Mouse (Mus musculus): ENCODE measurements at regions not wholly inside any gene's neighbourhood (a gene's known extent, or its start where the extent isn't known, plus 50 kb on each side); places are given as distances from the start of the nearest gene placed in this dataset.

DNA sequence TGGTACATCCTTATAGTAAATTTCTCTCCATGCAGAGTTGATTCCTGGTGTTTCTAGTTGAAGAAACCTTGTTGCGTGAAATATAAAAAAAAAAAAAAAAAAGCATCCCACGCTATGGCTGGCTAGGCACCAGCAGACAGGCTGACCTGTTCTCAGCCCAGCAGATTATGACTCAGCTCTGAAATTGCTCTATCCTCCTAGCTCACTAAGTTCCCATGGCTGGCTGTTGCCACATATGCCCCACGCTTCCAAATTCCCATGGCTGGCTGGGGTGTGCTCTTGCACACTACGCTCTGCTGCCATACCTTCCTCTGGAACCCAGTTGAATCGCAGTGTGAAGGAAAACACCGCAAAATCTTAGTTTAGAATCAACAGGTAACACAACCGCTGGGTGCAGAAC lies 270.1 kb downstream of the Mid1ip1 start:
- no peak for DNase-seq

DNA sequence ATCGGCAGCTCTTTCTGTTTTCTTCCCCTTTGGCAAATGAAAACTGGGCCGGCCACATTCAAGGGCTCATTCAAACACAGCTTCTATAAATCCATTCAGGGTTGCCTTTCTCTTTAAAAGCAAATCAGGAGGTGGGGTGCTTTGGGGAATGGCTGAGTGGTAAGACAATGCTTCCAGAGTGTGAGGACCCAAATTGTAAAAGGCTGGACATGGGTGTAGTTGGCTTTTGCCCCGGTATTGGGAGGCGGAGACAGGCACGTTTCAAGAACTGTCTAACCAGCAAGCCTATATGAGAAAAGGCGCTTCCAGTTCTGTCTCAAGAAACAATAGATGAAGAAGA lies 277.0 kb downstream of the Mid1ip1 start:
- DNase-seq, result no peak

DNA sequence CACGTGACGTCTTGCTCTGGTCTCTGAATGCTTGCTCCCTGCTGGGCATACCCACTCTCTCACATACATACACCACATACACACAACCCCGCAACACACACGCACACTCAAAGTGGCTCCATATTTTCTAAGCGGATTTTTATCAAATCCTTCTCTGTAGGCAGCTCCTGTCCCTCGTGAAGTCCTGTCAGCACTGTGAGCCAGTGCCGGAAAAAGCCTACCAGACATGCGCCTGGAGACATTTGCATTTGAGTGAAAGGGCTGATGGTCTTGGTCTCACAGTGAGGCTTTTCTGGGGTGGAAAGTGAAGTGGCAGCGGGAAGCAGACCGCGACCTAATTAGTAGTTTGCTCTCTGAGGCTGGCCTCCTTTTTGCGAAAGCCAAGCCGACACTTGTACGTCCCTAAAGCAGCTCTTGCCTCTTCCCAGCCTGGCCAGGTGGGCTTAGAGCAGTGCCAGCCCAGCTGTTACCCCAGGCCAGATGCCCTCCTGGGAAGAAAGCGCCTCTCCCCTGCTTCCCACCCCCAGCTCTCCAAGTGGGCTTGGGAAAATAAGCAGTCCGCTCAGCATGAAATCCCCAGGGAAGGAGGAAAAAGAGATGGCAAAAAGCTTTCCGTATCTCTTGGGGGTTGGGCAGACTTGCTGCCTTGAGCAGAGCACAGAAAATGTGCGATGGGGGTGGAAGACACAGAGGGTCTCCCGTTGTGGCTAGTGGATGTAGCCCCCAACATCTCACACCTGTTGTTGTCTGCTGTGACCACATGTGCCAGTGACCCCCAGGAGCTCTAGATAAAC lies 277.6 kb downstream of the Mid1ip1 start:
- DNase-seq, result no peak

DNA sequence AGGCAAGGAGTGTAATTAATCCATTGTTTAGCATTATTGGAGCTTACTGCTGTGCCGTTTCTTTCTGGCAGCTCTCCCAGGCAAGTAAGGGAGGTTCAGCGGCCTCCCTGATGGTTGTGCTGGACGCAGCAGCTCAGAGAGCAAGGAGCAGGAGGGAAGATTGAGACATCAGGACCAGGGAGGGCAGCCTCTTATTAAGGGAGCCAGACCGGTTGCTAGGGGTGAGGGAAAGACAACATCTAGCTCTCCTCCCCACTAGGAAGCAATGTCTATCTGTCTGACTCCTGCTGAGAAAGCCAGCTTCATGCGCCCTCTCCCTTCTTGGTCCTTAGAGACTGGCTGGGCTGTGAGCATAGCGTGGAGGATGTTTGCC lies 278.2 kb downstream of the Mid1ip1 start:
- DNase-seq, result no peak

DNA sequence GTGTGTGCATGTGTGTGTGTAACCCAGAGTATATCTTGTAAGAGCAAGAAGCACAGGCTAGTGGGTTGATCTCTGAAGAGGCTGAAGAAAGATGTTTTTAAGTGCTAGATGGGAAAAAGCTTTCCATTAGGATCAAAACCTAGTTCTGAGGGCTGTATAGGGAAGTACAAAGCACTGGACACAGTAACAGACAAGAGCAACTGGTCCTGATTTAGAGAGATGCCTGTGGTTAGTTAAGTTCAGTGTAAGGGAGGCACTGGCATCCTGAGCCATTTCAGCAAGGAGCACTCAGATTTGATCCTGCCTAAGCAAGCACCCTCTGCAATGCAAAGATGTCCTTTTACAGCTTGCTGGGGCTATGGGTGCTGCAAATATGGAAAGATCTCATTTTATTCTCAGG lies 280.1 kb downstream of the Mid1ip1 start:
- no peak for DNase-seq

DNA sequence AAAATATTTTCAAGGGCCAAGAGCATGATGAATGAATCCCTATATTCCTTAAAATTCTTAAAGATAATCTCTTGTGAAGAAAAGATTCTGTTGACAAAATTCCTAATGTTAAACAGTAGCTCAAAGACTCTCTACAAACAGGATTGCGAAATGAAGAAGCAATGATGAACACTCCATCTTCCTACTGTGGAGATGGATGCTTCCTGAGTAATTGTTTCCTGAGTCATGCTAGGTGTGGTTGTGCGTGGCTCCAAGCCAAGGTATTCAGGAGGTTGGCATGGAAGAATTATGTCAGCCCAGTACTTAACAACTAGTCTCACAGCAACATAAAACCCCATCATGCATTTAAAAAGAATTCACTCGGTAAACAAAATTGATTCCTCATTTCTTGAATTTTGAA lies 286.4 kb downstream of the Mid1ip1 start:
- DNase-seq, result no peak

DNA sequence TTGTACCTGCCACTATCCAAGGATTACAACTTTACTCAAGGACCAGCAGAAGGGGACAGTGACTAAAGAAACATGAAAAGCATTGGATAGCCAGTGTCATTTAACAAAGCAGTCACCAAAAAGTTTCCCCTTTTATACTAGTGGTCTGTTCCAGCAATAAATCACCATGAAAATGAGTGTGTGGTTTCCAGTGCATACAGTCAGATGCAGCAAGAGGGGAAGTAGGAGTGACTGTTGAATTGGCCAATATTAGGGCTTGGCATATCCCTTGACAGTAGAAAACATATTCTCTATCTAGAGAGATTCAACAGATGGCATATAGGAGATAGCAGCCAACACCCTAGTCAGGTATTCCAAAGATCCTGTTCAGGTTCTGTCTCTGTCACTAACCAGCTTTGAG lies 259.8 kb upstream of the H2al1a start:
- DNase-seq, result no peak

DNA sequence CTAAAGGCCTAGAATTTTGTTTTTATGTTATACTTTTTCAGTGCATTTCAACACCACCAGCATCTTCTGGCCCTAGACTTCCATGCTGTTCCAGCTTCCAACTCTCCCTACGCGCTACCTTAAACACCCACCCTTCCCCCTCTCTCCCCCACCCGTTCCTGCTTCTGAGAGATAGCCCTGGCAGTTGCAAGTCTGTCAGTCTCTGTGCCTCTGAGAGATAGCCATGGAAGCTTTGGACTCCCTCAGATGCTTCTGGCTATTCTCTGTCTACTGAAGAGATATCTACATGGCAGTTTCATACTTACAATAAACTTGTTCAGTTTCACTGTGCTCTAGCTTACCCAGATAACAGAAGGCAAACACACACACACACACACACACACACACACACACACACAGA lies 252.3 kb upstream of the H2al1a start:
- no peak for DNase-seq

DNA sequence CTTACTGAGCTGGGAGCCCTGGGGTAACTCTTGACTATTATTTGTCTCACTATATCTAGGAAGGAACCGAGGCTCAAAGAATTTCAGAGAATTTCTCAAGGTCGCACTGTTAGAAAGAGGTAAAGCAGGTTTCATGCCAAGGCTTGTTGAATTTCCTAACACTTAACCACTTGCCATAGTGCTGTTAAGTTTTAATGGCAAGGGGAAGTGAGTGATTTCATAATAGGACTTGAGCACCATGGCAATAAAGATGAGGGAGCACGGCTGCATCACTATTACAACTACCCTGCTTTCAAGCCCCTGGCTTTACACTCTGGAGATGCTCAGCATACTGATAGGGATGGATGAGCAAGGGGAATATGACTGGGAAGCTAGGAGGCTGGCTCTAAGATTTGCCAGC lies 216.9 kb upstream of the H2al1a start:
- DNase-seq, result no peak

DNA sequence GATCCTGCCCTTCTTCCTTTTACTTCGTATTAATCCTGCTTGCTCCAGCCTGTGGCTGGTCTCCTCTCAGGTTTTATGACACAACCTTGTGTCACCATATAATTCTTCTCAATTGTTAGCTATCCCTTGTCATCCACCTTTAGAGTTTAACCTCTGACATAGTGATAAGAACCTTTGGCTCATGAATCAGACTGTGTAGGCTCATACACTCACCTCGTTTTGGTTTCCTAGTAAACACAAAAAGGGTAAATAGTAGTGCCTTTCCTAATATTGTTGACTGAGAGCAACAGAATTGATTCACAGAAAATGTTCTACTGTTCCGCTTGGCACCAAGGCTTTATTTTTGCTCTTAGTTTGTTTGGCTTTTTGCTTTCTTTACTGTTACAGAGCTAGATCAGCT lies 216.2 kb upstream of the H2al1a start:
- no peak for DNase-seq

DNA sequence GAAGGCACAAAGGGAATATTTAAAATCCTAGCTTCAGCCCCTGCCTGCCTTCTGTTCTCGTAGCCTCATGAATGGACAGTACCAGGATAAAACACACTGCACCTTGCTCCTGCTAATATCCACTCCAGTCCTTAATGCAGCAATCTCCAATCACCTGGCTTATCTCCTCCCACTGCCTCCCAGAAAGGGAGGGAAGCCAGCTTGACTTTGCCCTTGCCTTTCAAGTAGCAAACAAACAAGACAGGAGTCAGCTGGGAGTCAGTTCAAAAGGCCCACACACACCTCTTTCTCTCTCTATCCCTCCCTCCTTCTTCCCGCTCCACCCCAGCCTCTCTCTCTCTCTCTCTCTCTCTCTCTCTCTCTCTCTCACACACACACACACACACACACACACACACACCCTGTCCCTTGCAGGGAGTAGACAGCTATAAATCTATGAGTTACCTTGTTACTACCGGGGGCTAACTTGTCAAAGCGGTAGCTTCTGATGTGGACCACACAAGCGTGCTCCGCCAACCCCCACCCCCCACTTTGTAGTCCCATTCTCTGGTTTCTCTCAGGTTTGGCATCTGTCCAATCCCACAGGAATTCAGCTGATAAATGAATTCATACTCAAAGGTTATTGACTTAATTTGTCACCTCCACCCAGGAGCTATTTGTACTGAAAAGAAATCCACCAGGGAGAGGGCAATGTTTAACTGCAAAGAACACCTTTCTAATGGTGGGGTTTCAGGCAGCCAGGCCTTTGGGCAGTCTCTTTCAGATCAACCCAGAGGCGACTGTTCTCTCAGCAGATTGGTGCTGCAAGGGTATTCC lies 212.6 kb upstream of the H2al1a start:
- no peak for DNase-seq

DNA sequence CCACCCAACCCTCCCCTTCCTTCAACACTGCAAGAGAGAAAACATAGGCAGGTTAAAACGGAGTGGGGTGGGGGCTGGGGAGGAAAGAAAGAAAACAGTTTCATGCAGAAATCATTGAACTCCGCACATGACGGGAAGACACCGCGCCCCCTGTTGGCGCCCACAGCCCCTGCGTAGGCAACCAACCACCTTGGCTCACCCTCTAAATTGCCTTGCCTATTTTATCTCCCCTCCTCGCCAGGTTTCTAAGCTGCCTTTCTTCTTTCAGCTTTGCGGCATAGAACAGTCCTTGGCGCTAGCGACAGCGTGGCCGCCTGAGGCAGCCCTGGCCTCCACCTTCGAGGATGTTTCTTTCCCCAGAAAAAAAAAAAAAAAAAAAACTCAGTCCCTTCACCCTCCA lies 211.1 kb upstream of the H2al1a start:
- DNase-seq, result peak; percentile 49

DNA sequence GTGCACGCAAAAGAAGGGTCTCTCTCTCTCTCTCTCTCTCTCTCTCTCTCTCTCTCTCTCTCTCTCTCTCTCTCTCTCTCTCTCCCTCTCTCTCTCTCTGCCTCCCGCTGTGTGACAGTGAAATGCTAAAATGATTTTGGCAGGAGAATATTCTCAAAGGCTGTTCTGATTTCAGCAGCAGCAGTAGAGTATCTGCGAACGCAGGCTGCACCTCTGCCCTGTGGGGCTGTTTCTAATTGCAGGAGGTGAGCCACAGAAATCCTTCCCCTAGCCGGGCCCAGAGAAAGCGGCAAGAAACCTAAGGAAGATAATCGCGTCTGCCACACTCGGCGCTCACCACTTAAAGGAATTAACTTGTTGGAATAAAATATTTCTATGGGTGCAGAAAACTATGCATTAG lies 210.6 kb upstream of the H2al1a start:
- no peak for DNase-seq

DNA sequence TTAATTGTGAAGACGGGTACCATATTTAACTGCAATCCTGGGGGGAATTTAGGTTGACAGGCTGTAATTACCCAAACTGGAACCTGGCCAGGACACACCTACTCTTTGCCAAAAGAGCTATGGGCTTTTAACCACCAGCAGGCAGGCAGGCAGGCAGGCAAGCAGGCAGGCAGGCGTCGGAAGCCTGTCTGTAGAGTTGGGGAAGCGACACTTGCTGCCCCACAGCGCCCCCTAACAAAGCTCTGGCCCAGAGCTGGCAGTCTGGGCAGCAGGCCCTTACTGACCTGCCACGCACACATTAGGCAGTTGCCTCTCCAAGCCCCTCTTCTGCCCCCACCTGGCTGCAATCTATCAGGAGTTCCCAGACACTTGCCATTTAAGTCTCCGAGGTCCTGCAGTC lies 208.6 kb upstream of the H2al1a start:
- peak; percentile 4 for DNase-seq

DNA sequence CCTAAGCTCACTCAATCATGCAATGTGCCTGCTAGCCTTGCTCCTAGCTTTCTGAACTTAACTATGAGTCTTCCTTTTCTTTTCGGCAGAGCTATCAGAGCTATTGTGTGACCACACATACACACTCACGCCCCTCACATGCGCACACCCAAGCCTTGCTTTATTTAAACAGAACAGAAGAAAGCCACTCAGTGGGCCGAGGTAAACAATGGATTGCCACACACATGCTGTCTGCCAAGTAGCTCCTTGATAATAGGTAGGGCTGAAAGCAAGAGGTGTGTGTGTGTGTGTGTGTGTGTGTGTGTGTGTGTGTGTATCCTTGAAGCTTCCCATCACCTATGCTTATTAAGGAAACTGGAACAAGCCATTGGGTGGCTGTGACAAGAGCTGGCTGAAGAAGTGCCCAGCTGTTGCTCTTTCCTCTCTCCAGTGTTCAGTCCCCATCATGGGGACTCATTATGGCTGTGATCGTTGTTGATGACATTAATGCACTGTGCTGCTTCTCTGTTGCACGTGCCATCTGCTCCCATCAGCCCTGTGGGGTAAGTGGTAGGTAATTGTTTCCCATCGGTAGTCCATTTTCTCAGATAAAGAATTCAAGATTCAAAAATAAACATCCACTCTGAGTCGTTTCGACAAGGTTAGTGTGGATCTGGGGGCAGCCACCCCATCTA lies 201.3 kb upstream of the H2al1a start:
- DNase-seq, result no peak

DNA sequence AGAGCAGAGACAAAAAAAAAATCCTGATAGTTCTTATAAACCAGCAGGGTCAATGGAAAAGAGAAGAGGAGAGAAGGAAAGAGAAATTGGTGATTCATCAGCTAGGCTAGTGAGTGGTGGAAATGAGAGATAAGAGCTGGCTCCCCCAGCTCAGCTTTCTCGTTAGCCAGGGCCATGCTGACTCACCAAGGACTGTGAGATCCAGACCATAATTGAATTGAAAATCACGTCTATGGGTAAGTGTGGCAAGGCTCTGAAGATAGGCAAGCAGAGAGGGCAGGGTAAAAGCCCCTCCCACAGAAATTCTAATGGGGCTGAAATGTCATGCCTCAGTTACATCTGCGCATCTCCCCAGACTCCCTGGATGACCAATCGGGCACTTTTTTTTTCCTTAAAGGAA lies 200.7 kb upstream of the H2al1a start:
- no peak for DNase-seq

DNA sequence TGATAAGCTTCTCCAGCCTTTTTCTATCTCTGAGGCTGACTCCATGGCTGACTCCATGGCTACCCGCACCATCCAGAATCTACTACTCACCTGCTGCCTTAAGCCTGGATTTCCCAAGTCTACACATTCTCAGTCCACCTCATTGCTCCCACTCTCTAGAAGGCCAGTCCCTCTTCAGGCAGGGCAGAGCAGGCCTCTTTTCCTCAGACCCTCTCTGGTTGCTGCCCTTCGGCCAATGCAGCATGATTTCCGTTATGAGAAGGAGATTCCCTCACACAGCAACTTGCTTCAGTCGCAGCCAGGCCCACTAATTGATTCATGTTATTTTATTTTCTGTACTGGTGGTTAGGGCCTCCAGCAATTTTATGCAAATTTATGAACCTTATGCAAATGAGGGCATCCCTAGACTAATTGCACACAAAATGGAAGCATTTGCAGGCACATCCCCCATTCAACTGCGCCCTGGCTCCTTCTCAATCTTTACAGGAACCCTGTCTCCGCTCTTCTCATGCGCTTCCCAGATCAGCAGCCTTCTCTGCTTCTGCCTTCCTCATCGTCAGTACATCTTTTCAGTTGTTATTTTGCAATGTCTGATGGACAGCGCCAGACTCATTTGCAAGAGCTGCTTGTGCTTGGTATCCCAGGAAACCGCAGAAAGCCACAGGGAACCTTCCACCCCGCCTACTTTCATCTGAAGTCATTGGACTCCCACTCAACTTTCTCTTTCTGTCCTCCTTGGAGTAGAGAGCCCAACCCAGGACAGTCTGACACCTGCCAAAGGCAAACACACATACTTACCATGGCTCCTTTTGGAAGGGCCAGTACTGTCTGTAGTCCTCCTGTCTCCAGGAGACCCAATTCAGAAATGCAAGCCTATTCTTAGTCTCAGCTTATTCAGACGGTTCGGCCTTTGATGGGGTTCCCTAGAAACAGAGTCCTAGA lies 199.6 kb upstream of the H2al1a start:
- DNase-seq, result no peak

DNA sequence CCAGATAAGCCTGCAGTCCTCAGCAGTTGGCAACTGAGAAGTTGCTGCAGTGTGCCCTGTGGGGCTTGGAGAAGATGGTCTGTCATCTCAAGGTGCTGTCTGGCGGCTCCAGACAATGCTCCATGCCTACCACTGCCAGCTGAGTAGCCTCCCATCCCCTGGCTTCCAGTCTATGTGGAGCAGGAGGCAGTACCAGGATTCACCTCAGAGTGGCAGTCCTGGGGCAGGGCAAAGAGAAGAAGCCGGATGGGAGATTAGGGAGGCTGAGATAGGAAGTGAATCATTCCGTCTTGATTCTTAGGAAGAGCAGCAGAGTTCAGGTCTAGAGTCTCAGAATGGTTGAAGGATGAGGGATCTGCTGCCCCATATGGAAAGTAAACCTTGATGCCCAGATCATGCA lies 198.1 kb upstream of the H2al1a start:
- no peak for DNase-seq

DNA sequence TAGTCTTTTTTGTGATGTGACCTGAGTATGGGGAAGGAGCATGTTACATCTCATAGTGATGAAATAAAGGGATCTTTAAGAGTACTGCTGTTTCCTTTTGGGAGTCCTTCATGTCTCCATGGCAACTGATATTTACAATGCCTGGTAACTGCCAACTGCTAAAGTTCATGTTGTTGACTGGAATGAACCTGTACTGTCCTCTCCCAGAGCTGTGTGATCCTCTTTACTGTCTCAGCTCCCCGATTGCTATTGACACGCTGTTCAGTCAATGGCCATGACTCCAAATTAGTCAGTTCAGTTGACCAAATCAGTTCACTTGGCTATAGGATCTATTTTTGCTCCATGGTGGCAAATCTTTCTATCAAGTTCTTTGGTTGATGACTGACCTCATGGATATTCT lies 167.8 kb upstream of the H2al1a start:
- no peak for DNase-seq

DNA sequence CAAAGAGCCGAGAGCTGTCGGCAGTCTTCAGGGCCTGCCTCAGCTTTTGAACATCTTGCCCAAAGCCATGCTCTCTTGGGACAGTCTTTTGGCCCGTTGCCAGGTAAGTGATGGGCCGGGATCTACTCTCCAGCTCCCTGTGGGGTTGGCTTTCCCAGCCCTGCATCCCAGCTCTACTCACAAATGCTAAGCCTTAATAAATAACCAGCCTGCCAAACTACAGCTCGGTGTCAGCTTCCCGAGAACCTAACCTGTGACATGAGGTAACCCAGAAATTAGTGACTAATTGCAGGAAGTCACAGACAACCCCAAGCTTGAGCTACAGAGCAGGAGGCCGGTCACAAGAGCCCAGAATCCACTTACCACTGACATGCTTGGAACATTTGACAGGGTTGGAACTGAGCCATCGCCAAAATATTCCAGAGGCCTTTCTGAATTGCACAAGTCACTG lies 159.1 kb upstream of the H2al1a start:
- DNase-seq, result no peak

DNA sequence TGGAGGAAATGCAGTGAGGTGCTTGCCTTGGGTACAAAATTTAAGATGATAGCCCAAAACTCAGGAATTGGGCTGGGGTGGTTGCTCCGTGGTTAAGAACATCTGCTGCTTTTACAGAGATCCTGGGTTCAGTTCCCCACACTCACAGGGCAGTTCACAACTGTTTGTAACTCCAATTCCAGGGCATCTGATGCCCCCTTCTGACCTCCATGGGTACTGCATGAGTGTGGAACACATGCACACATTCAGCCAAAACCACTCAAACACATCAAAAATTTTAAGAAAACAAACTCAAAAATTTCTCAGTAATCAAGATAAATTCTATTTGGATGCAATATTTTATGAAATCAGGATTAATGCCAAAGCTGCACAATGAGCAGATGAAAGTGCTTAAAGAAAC lies 157.8 kb upstream of the H2al1a start:
- DNase-seq, result peak; percentile 11

DNA sequence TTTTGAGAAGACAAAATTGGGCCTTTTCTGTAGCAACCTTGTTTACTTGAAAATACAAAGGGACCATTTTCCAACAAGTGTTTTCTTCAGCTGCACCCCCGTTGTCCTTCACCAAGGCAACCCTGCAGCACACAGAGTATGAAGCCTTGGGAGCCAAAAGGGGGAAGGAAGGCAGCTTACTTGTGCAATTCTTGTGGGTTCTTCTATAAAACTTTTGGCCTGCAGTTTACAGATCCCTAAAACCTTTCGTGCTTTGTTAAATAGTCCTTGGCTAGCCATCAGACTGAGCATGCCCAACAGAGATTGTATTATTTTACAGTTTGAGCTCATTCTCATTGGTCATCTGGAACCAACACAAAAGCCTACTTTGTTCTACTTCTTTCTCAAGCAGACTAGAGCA lies 140.6 kb upstream of the H2al1a start:
- DNase-seq, result no peak

DNA sequence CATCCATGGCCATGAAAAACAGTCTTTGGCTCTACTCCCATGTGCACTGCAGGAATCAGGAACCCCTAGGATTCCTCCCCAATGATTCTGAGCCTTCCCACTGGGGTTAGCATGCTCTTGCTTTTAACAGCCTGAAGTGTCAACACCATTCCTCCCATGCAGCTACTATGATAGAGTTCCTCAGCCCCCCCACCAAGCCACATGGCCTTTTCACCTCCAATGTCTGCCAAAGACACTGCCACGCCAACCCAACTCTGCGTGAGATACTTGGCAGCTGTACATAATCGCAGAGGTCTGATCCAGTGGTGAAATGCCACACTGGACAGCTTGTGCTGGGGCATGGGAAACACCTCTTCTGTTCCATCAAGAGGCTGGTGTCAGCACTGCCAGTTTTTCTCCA lies 128.6 kb upstream of the H2al1a start:
- no peak for DNase-seq

Data from thymus, postnatal 25 days (tissue).